Mouse (Mus musculus) neural tube, embryonic 11.5 days (tissue): Measurements from ENCODE around the gene Hspb3. TPM values are rescaled to one million over a fixed set of nuclear protein-coding genes. Genes with fewer than 3 reads are reported as not detected.

Experiments used
- ATAC-seq: fragments of 200-750 bp; cut with Nextera tagmentation; 2 replicates; pipeline ENCODE4 v1.8.0; 2017; ENCODE audit warnings: moderate number of reproducible peaks, mild to moderate bottlenecking, moderate TSS enrichment, moderate library complexity; ENCODE audit not compliant: insufficient read depth, low FRiP score, low TSS enrichment
- DNase-seq: peaks from one replicate; pipeline ENCODE4 v3.0.0-alpha.2; 2015; ENCODE audit warnings: low spot score
- H3K27ac ChIP-seq: fragments of 300-500 bp; sonication (generic); 2 replicates; pipeline ENCODE4 v1.5.1; 2014; ENCODE audit warnings: low read depth, mild to moderate bottlenecking, low read length
- H3K27me3 ChIP-seq: fragments of 300-500 bp; sonication (generic); 2 replicates; pipeline ENCODE4 v1.6.1; 2014; ENCODE audit warnings: mild to moderate bottlenecking, low read length, mixed read lengths; ENCODE audit not compliant: control insufficient read depth, insufficient read depth
- H3K36me3 ChIP-seq: fragments of 300-500 bp; sonication (generic); 2 replicates; pipeline ENCODE4 v1.6.1; 2014; ENCODE audit warnings: mild to moderate bottlenecking, low read length, moderate library complexity, mixed read lengths; ENCODE audit not compliant: control insufficient read depth, insufficient read depth
- H3K4me1 ChIP-seq: fragments of 300-500 bp; sonication (generic); 2 replicates; pipeline ENCODE4 v1.6.1; 2014; ENCODE audit warnings: low read length, mixed read lengths; ENCODE audit not compliant: control insufficient read depth, insufficient read depth
- H3K4me2 ChIP-seq: fragments of 300-500 bp; sonication (generic); 2 replicates; pipeline ENCODE4 v1.6.1; 2014; ENCODE audit warnings: low read depth, mild to moderate bottlenecking, moderate library complexity
- H3K4me3 ChIP-seq: fragments of 300-500 bp; sonication (generic); 2 replicates; pipeline ENCODE4 v1.5.1; 2014; ENCODE audit warnings: low read depth, low read length
- H3K9ac ChIP-seq: fragments of 300-500 bp; sonication (generic); 2 replicates; pipeline ENCODE4 v1.6.1; 2014; ENCODE audit warnings: mild to moderate bottlenecking, low read length
- H3K9me3 ChIP-seq: fragments of 300-500 bp; sonication (generic); 2 replicates; pipeline ENCODE4 v1.6.1; 2016; ENCODE audit warnings: low read length; ENCODE audit not compliant: control insufficient read depth
- WGBS: fragments of 180-500 bp; shearing (Covaris S2); extraction: QIAGEN DNeasy Blood & Tissue Kit; methylation state at CpG from one replicate; pipeline ENCODE4 v1.1.7; 2014; 5-methylcytosine and 5-hydroxymethylcytosine counted together
- polyA plus RNA-seq: library from polyadenylated mRNA; unstranded; fragments of >200 nt; fragmentation: Nextera tagmentation; extraction: Ambion mirVana; gene quantifications from 2 replicates; pipeline ENCODE4 v1.2.1, GENCODE M21; 2014

The Hspb3 gene
- polyA plus RNA-seq, 1 experiment from 2014 or later: 0.41 TPM

DNA sequence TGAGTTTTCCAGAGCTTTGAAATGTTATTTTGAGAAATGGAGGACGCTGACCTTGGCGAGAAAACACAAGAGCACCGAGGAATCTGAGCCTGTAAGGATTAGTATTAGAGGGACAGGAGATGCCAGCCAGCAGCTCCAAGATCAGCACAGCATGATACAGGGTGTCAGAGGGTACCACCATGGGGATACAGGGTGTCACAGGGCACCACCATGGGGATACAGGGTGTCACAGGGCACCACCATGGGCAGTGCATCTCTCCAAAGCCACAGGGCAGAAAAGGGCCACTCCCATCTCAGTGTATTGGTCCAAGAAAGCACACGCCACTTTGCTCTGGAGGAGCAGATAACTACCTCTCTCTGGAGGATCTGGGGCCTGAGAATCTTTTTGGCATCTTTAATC lies 6.8 kb downstream of the Hspb3 start:
- Histone ChIP-seq H3K4me1 (no peaks in the 10 kb centered on the region), H3K27me3 (no peaks in the 10 kb centered on the region), H3K9ac (no peak overlapping the region), H3K9me3 (no peaks in the 10 kb centered on the region), H3K27ac (no peak overlapping the region), H3K36me3 (no peaks in the 10 kb centered on the region), H3K4me3 (no peak overlapping the region), H3K4me2 (no peak overlapping the region)
- DNase-seq: no peak
- 95% methylated on average over 4 of the region's 4 CpGs for WGBS
- ATAC-seq: no peak

DNA sequence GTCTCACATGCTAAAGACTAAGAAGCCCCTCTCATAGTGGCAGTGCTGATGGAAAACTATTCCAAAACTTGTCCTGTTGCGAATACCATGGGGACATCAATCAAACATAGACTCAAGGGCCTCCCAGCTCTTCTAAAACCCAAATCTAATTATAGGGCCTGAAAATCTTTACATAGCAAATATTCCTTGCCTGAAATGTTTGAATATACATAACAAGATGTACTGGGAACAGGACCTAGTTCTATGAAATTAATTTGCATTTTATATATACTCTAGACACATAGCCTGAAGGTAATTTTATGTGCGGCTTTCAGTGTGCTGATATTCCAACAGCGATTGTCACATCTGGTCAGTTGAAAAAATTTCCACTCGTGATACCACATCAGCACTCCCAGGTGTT lies 8.0 kb downstream of the Hspb3 start:
- 89% methylated on average over 4 of the region's 4 CpGs for WGBS

DNA sequence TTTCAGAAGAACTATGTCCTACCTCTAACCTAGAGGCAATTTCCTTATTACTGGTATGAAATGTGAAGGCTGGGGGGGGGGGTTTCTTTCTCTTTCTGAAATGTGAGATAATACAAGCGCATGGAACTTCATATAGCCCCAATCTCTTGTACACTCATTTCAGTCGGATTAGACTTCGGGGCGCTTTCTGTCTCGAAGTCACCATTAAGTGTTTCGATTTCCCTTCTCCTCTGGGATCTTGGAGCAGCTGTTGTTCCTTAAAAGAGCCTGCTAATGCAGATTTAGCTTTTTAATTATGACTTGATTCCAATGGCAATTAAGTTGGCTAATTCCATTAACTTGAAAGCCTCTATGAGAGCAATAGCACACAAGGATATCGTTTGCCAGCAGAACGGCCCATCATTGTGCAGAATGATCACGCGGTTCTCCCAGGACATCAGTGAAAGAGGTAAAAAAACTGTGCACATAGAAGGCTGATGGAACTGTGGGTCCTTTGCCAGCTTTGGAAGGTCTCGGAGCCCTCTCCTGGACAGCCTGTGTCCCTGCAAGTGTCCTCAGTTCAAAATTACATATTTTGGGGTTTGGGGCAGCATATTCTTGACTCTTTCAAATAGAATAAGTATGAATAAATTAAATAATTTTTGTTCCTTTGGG lies 22.4 kb downstream of the Hspb3 start:
- H3K9ac ChIP-seq: no peak overlapping the region
- no peaks in the 10 kb centered on the region for H3K4me1 ChIP-seq
- no peaks in the 10 kb centered on the region for H3K27me3 ChIP-seq
- no peaks in the 10 kb centered on the region for H3K36me3 ChIP-seq
- 81% methylated on average over 11 of the region's 11 CpGs for WGBS
- H3K4me3 ChIP-seq: no peak overlapping the region
- H3K9me3 ChIP-seq: no peaks in the 10 kb centered on the region
- H3K4me2 ChIP-seq: no peak overlapping the region
- ATAC-seq (no peak), DNase-seq (no peak)
- no peak overlapping the region for H3K27ac ChIP-seq

More for the DNA sequence above, 8.0 kb downstream of the Hspb3 start:
- Histone ChIP-seq H3K9ac (no peak overlapping the region), H3K27me3 (no peaks in the 10 kb centered on the region), H3K9me3 (no peaks in the 10 kb centered on the region), H3K4me1 (no peaks in the 10 kb centered on the region), H3K4me3 (no peak overlapping the region), H3K4me2 (no peak overlapping the region), H3K27ac (no peak overlapping the region), H3K36me3 (no peaks in the 10 kb centered on the region)
- no peak for ATAC-seq
- no peak for DNase-seq

DNA sequence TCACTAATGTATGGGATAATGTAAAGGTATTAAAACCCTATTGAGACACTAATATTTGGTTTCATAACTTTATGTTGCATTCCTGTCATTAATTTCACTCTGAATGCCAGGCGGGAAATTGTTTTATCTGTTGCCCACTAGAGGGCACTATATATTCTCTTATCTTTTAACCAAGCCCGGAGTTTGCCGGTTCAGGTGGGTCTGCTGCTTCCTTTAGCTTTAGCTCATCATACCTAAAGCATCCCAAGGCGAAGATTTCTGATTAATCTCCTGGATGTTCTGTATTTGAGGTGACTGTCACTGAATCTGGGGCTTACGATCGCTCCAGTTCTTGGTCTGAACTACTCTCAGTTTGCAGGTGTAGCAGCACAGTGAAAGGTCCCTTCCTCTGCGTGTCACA lies 24.6 kb downstream of the Hspb3 start:
- no peak for ATAC-seq
- WGBS: 34% methylated on average over 7 of the region's 7 CpGs
- DNase-seq: peak; percentile 15
- Histone ChIP-seq H3K4me2 (no peak overlapping the region), H3K27me3 (no peaks in the 10 kb centered on the region), H3K4me3 (no peak overlapping the region), H3K27ac (no peak overlapping the region), H3K9me3 (no peaks in the 10 kb centered on the region), H3K4me1 (no peaks in the 10 kb centered on the region), H3K9ac (no peak overlapping the region), H3K36me3 (no peaks in the 10 kb centered on the region)

DNA sequence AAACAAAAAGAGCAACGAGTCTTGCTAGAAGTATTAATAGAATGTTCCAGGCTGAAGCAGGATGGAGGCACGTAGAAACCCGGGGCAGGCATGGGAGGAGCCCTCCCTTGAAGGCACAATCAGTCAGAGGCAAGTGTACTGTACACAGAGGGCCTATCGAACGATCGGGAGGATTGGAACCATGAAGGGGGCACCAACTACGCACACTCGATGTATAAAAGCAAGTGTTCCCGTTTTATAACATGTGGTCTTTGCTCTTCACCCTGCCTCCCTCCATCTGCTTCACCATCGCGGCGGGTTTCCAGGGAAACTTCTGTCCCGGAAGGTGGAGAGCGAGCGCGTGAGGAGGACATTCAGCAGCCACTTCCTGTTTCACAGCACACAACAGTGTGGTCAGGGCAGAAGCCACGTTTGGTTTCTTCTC lies 27.7 kb downstream of the Hspb3 start:
- Histone ChIP-seq H3K27me3 (no peaks in the 10 kb centered on the region), H3K4me2 (no peak overlapping the region), H3K9me3 (no peaks in the 10 kb centered on the region), H3K27ac (no peak overlapping the region), H3K36me3 (no peaks in the 10 kb centered on the region), H3K9ac (no peak overlapping the region), H3K4me3 (no peak overlapping the region), H3K4me1 (no peaks in the 10 kb centered on the region)
- DNase-seq: no peak
- 87% methylated on average over 17 of the region's 17 CpGs for WGBS
- ATAC-seq: no peak

DNA sequence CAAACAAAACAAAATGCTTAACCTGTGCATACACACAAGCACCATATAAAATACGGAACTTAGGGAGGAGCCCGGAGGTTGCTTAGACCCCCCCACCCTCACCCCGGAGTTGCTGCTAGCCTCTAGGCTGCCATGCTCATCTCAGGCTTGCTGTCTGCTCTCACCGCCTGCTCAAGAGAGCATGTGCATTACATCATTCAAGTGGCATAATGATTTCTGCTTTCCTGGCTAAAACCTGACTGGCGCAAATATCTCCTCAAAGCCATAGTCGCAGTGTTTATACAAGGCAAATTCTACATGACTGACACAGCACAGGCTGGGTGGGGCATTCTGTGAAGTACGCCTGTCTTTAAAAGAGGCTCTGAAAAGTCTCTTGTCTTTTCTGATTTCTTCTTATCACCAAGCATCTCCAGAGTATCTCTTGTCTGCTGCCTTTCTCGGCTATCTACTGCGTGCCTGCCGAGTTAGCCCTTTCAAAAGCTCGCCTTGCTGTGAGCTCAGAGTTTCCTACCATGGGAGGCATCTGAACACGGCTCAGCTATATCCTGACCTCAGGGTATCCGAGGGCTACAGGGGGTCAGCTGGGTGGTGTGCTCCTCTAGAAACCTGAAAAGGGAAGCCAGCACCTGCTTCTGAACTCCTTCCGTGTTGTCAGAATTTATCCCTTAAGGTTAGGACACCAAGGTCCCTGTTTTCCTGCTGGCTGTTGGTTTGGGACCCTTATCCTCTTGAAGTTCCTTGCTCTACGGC lies 28.6 kb downstream of the Hspb3 start:
- Histone ChIP-seq H3K36me3 (no peaks in the 10 kb centered on the region), H3K27me3 (no peaks in the 10 kb centered on the region), H3K9ac (no peak overlapping the region), H3K27ac (no peak overlapping the region), H3K4me1 (no peaks in the 10 kb centered on the region), H3K4me2 (no peak overlapping the region), H3K9me3 (no peaks in the 10 kb centered on the region), H3K4me3 (no peak overlapping the region)
- WGBS: 89% methylated on average over 15 of the region's 15 CpGs
- DNase-seq (no peak), ATAC-seq (no peak)

DNA sequence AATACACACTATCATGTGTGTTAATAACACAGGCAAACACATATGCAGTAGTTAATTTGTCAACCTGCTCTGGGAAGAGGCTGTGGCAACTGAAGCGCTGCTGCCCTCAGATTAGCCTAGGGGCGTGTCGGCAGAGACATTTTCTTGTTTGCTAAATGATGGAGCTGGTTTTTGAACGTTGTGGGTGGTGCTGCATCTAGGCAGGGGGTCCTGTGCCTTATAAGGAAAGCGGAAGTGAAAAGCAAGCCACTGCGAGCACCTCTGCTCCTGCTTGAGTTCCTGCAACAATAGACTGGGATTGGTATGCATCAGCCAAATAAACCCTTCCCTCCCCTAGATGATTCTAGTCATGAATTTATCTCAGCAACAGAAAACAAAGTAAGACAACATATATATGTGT lies 31.0 kb downstream of the Hspb3 start:
- Histone ChIP-seq H3K4me2 (no peak overlapping the region), H3K36me3 (no peaks in the 10 kb centered on the region), H3K4me3 (no peak overlapping the region), H3K9me3 (no peaks in the 10 kb centered on the region), H3K4me1 (no peaks in the 10 kb centered on the region), H3K27me3 (no peaks in the 10 kb centered on the region), H3K27ac (no peak overlapping the region), H3K9ac (no peak overlapping the region)
- no peak for DNase-seq
- WGBS: 56% methylated on average over 6 of the region's 6 CpGs
- no peak for ATAC-seq

DNA sequence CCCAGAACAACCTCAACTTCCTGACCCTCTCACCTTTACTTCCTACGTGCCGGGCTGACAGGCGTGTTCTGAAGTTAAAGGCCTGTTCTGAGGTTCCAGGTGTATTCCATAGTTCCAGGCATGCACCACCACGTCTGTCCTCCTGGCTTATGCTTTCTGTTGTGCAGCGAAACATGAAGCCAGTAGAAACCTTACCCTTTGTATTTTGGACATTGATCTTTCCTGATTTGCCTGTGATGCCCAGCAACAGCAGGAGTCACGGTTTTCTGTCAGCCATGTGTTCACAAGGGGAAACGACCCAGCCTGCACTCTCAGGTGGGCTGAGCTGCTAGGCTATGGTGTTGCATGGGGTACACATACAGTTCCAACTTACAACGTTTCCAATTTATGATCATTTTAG lies 35.9 kb downstream of the Hspb3 start:
- H3K9ac ChIP-seq: no peak overlapping the region
- ATAC-seq: no peak
- no peaks in the 10 kb centered on the region for H3K36me3 ChIP-seq
- DNase-seq: no peak
- H3K9me3 ChIP-seq: no peaks in the 10 kb centered on the region
- no peak overlapping the region for H3K4me3 ChIP-seq
- H3K27me3 ChIP-seq: no peaks in the 10 kb centered on the region
- H3K27ac ChIP-seq: no peak overlapping the region
- no peak overlapping the region for H3K4me2 ChIP-seq
- 78% methylated on average over 8 of the region's 8 CpGs for WGBS
- H3K4me1 ChIP-seq: no peaks in the 10 kb centered on the region

DNA sequence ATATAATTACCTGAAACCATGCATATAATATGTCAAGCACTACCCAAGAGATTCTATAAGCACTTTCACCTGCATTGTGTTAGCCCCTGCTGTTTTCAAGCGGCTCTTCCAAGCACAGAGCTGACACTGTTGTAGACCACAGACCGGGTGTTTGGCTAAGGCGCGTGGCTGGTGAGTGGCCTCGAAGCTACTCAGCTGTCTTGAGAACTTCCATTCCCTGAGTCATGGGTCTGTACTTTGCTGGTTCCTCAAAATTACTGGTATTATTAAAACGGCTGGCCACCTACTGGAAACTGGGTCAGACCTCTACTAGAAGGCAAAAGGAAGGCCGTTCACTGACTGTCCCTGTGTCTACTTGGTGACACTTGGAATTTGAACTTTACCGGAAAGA lies 40.6 kb downstream of the Hspb3 start:
- H3K27me3 ChIP-seq: no peaks in the 10 kb centered on the region
- H3K27ac ChIP-seq: no peak overlapping the region
- no peaks in the 10 kb centered on the region for H3K36me3 ChIP-seq
- no peak overlapping the region for H3K4me3 ChIP-seq
- no peak overlapping the region for H3K9ac ChIP-seq
- no peaks in the 10 kb centered on the region; the same call in 1 of the 2 replicates for H3K4me1 ChIP-seq
- WGBS: 72% methylated on average over 8 of the region's 8 CpGs
- H3K4me2 ChIP-seq: no peak overlapping the region
- no peaks in the 10 kb centered on the region for H3K9me3 ChIP-seq
- no peak for DNase-seq
- no peak for ATAC-seq
